Mouse (Mus musculus): ENCODE measurements around the gene Letmd1. TPM values are rescaled to one million over a fixed set of nuclear protein-coding genes. Genes with fewer than 3 reads are reported as not detected.
"Not testable (repeated sequence)": the region's sequence is repeated elsewhere in the genome, so short reads cannot be mapped to it uniquely, and the experiment has no call there.

The Letmd1 gene
- total RNA-seq (2021), result 10 to 100 TPM; 12.8 to 20.4 TPM
- long read RNA-seq, experiment 1, transcript Letmd1-201 (9 exons, 2,502 nt), result major isoform, 6 of 19 reads
- long read RNA-seq, experiment 1, partial matches to known transcripts, result 4 of 19 reads
- long read RNA-seq, experiment 1, other reads (novel, unspliced or antisense), result 8 of 19 reads
- long read RNA-seq, experiment 2, transcript Letmd1-201 (9 exons, 2,502 nt), result major isoform, 31 of 37 reads
- long read RNA-seq, experiment 2, partial matches to known transcripts, result 0 of 37 reads
- long read RNA-seq, experiment 2, other reads (novel, unspliced or antisense), result 4 of 37 reads

- intact Hi-C loops (cut with DNase I), result loop anchor here (2.0 to 5.0 kb wide), 3 partner anchors 26 to 214 kb away; partner anchors contain the start of gene Csrnp2
- peak; percentile 91 to 94 for DNase-seq
These were observed at the start of gene Letmd1 for GRCm38 (mm10) chr15:100468295-100469188. Letmd1 (plus strand) TSS chr15:100469023.

DNA sequence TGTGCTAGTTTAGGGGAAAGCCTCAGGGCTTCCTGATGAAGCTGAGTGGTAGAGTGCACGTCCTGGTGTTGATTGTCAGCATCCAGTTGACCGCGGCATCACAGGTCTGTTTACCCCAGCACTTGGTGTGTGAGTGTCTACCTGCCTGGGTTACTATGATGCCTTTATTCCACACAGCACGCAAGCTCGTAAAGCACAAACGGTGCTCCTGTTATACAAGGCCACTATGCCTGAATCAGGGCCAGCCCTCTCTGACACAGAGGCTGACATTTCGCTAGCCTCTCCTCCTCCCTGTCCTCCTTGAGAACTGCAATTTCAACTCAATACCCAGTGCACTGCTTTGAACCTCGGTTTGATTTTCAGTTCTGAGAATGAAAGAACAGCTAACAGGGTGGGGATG lies 49.5 kb upstream of the Letmd1 start:
- intact Hi-C loops (cut with DNase I), result no loop called here
- no peak for DNase-seq

GRCm38 (mm10) chr15:100419901-100420745 lies 48.7 kb upstream of the Letmd1 start:
- DNase-seq, result no peak
- intact Hi-C loops (cut with DNase I), result no loop called here

DNA sequence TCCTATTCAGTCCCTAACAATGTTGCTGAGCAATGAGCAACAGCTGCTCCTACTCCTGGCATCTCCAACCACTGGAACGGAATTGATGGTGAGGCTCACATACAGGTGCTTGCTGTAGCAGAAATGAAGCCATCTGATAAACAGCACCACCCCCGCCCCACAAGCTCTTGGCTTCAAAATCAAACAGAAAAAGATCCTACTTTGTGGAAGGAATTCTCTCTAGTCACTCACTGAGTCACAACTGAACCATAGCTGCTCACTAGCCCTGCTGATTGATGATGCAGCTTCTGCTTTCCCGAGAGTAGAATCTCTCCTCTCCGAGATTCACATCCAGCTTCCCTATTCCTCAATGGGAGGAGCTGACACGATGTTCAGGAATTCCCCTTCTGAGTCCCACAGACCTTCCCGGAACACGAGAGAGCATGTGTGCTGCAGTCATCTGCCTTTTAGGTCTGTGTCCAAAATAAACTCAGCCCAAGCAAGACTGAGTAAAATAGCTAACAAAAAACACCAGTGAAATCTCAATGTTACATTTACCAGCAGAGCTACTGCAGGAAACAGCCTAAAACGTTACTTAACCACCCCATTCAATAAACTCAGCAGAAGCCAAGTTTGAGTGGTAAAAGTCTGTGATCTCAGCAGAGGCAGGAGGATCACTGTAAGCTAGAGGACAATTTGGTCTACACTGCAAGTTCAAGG lies 47.6 kb upstream of the Letmd1 start:
- no peak for DNase-seq
- intact Hi-C loops (cut with DNase I), result no loop called here

DNA sequence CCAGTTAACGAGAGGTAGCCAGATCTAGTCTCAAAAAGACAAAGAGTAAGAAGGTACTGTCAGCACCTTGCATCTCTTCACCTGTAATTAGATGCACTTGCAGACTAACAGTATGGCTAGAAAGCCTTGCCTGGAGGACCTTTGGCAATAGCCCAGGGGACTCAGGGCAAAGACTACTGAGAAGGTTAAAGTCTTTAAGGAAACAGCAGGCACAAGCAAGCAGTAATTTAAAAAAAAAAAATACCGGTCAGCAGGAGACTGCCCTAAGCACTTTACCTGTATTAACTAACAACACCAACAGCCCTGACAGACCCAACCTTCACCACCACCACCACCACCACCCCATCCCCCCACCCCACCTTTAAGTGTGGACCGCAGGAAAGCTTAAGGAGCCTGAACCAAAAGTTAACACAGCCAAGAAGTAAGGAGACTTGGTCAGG lies 47.0 kb upstream of the Letmd1 start, which contains the start of gene Gm5475:
Gene Gm5475 (plus strand): TSS at position 390 of the 440 bp plus-strand sequence.
- DNase-seq; intact Hi-C loops (cut with DNase I): not testable (repeated sequence)

DNA sequence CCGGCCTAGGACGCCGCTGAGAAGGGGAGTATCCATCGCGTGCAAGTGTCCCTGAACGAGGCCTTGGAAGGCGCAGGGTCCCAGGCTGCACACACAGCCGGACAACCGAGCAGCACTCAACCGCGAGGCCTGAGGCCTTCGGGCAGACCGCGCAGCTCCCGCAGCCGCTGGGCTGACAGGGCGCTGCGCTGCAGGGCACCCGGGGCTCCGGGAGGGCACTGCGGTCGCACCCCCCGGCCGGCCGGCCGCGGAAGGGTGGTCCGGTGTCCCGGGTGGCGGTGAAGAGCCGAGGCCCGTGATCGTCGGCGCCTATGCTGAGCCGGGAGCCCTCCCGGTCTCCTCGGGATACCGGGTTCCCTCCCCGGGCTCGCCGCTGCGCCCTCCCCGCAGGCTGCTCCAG lies 46.3 kb upstream of the Letmd1 start:
- intact Hi-C loops (cut with DNase I), result no loop called here
- no peak for DNase-seq

DNA sequence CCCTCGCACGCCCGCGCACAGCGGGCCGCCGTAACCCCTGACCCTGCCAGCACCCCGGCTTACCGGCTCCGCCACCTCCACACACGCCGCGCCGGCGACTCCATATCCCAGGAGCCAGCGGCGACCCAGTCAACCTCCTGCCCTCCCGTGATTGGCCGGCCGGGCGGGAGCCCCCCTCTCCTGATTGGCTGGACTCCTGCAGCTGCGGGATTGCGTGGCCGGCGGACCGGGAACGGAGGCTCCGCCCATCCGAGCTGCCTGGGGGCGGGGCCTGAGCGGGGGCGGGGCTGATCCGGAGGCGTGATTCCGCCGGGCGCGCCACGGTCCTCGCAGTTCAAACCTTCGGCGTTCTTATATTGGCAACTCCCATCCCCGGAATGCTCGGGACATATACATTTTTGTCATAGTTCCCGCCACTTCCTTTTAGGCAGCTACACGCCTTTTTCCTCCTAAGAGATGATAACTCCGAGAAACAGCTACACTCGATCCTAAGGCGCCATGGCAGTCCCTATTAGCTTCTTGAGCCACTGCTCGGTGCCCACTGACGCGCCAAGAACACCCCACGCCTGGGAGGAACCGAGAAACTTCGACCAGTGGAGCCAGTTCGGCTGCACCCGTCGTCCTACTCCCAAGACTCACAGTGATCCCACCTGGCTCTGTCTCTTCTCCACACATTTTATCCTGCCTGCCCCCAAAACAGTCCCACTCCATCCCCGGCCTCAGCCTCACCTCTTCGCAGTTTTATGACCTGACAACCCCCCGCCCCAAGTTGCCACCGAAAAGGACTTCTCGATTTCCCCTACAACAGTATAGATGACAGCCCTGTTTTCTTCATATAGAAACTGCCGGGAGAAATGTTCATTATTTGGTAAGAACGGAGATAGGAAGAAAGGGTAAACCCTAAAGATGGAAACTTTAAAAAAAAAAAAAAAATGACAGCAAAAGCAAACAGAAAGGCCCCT lies 45.6 kb upstream of the Letmd1 start:
- peak; percentile 96 to 98 for DNase-seq
- intact Hi-C loops (cut with DNase I), result no loop called here

- intact Hi-C loops (cut with DNase I), result no loop called here
These were observed 44.9 kb upstream of the Letmd1 start for GRCm38 (mm10) chr15:100423916-100424315.

DNA sequence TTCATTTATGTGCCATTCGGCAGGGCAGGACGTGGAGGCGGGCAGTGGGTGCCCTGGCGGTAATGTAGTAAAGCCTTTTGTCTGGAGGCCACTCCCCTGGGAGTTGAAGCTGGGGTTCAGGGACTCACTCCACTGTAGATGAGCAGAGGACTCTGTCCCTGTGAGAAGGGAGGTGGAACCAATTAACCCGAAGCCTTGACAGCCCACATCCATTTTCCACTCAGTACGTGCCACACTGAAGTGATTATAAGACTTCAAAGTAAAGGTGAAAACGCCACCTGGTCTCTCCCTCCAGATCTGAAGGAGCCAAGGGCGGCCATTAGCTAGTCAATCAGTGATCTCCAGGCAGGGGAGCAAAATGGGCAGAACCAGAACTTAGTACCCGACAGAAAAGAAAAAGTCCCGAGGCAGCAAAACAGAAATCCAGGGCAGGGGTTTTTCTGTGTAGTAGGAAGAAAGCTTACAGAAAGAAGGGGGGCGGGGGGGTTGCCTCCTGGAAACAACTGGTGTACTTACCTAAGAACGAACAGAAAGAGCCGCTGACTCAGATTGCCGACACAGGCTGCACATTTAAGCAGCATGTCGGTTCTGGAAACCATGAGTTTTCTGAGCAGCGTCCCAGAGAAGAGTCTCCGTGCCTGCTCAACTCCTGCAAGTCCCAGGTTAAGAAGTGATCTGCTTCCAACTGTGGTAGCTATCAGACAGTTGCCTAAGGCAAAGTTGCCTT lies 44.3 kb upstream of the Letmd1 start, which contains the start of gene Slc11a2:
Gene Slc11a2 (minus strand): TSS at position 677 of the 727 bp plus-strand sequence.
- no peak for DNase-seq
- intact Hi-C loops (cut with DNase I), result no loop called here

More at GRCm38 (mm10) chr15:100423916-100424315, 44.9 kb upstream of the Letmd1 start:
- DNase-seq, result no peak

GRCm38 (mm10) chr15:100428296-100428905 lies 40.4 kb upstream of the Letmd1 start:
- DNase-seq, result no peak
- intact Hi-C loops (cut with DNase I), result no loop called here

GRCm38 (mm10) chr15:100429959-100430565 lies 38.8 kb upstream of the Letmd1 start:
- no peak for DNase-seq
- intact Hi-C loops (cut with DNase I), result no loop called here

DNA sequence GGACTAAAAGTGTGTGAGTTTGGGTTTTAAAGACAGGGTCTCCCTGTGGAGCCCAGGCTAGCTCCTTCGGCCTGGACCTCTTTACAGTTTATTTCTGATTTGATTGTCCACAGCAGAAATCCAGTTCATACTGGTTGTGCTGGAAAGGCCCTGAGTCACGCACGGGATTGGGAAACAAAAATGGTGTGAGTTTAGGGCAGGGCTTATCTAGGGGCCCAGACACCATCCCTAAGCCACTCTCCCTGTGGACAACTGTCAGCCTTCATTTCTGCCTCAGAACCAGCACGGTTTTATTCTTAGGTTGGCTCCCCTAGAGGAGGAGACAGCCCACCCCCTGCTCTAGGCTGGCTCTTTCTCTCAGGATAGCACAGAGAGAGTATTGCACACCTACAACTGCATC lies 35.6 kb upstream of the Letmd1 start:
- intact Hi-C loops (cut with DNase I), result no loop called here

DNA sequence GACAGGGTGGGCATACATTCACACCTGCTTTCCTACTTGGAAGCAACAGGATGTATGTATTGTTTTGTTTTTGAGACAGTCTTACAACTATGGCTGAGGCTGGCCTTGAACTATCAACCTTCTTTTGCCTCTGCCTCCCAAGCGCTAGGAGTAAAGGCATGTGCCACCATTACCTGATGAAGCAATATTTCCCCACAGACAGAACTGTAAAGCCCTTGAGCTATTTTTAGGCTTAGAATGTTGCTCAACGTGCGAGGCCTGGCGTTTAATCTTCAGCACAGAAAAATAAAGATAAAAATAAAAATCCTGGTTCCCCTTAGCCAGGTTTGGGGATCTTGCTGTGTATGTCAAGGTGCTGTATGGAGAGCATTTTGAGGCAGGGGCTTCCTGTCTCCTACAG lies 32.7 kb upstream of the Letmd1 start:
- DNase-seq, result no peak
- intact Hi-C loops (cut with DNase I), result no loop called here

More for the DNA sequence above, 35.6 kb upstream of the Letmd1 start:
- no peak for DNase-seq

GRCm38 (mm10) chr15:100436518-100436917 lies 32.3 kb upstream of the Letmd1 start:
- intact Hi-C loops (cut with DNase I), result no loop called here
- DNase-seq, result no peak

DNA sequence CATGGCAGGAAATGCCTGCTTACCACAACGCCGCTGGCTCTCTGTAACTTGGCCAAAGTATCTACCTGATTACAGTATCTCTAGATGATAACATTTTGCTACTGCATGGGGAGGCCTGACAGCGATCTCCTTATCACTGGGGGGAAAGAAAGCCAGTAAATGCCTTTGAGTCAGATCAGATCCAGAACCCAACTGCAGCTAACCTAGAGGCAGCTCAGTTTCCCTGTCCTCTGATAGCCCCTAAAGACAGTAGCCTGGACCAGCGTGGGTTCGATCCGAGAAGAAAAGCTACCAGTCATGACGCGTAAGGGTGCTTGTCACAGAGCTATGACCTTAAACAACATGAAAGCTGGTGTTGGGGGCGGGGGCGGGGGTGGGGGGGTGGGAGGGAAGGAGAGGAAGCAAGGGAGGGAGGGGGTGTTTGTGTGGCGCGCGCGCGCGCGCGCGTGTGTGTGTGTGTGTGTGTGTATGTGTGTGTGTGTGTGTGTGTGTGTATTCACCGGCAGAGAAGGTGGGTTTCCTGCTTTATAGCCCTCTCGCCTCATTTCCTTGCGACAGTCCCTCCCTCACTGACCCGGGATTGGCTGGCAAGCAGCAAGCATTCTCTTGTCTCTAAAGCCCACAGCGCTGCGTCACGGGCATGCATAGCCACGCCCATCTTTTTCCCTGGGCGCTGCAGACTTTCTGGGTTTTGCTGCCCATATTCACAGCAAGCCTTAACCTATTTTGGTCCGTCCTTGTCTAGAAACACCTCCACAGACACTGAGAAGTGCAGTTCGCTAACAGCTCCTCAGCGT lies 25.5 kb upstream of the Letmd1 start:
- intact Hi-C loops (cut with DNase I), result loop anchor here (2.0 kb wide), 1 partner anchor 17 kb away; no protein-coding TSS in a partner anchor
- peak; percentile 80 to 87 for DNase-seq

- intact Hi-C loops (cut with DNase I), result no loop called here
- no peak for DNase-seq
These were observed 21.9 kb upstream of the Letmd1 start for GRCm38 (mm10) chr15:100446887-100447286.
